In the genomic region with DNA sequence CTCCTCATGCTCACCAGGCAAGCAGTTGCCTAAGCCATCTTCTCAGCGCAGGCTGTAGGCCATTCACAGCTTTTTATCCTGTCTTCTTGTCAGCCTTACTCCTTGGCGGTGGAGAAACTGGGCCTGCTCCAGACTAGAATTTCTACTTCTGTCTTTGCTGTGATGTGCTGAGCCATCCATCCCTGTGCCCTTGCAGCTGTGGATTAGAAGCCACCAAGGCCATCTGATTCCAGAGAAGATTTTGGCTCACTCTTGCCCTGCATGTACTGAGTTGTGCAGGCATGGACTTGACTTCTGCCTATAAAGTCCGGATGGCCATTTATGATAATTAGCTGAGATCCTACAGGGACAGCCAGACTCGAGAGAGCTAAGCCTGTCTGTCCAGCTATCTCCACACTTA, we compare ENCODE assay signal across 19 mouse cellular contexts.
"Had no signal": no experiment of that assay in that cellular context is flagged by ENCODE, and none has a peak within 500 bp of the region (broad histone marks: within the 10 kb centered on the region; RNA-seq: fewer than 3 reads in every experiment).

No protein-coding gene starts in this region.

- H3K9me3 ChIP-seq: midbrain, embryonic 10.5 days; midbrain, embryonic 12.5 days; neural tube, embryonic 13.5 days; neural tube, embryonic 15.5 days had no signal

- H3K27ac ChIP-seq: midbrain, embryonic 10.5 days; midbrain, embryonic 12.5 days; neural tube, embryonic 13.5 days; neural tube, embryonic 15.5 days had no signal

- H3K36me3 ChIP-seq: midbrain, embryonic 10.5 days; midbrain, embryonic 12.5 days; neural tube, embryonic 13.5 days; neural tube, embryonic 15.5 days had no signal

- H3K9ac ChIP-seq: lung, embryonic 14.5 days; midbrain, embryonic 12.5 days; neural tube, embryonic 13.5 days; neural tube, embryonic 15.5 days had no signal

- H3K4me3 ChIP-seq: midbrain, embryonic 10.5 days; midbrain, embryonic 12.5 days; myocyte; neural tube, embryonic 13.5 days; neural tube, embryonic 15.5 days had no signal

- H3K4me2 ChIP-seq: lung, embryonic 14.5 days; midbrain, embryonic 12.5 days; neural tube, embryonic 13.5 days; neural tube, embryonic 15.5 days had no signal

- ATAC-seq: midbrain, embryonic 16.5 days had no signal

- DNase-seq: lung, adult 18-20 months; lung, embryonic 14.5 days; lung, postnatal 10 days; lung, postnatal 4 days; midbrain, embryonic 14.5 days; retina, postnatal 1 day; right cerebral cortex, adult 18-20 months; right cerebral cortex, postnatal 25 days; right cerebral cortex, postnatal 4 days; spleen, adult 18-20 months; thymus, adult 18-20 months; thymus, postnatal 14 days; thymus, postnatal 36 days had no signal
